Mouse (Mus musculus) adrenal gland, postnatal 25 days (tissue): ENCODE data around the gene Fam76b. TPM values are rescaled to one million over a fixed set of nuclear protein-coding genes. Genes with fewer than 3 reads are reported as not detected.
A peak's percentile ranks its signal among the peaks of the same experiment; 100 is the strongest.
"Not testable (repeated sequence)": the region's sequence is repeated elsewhere in the genome, so short reads cannot be mapped to it uniquely, and the experiment has no call there.

Experiments used
- DNase-seq: peaks from one replicate; pipeline ENCODE4 v3.0.0; 2021; ENCODE audit warnings: mixed read lengths
- long read RNA-seq: library from polyadenylated mRNA; stranded (forward); transcript quantifications from one replicate; pipeline ENCODE4 v2.0.0, GENCODE M21; 2021
- total RNA-seq: library from RNA; stranded (reverse); gene quantifications from 2 replicates; pipeline ENCODE4 v1.2.3, GENCODE M21; 2021

The Fam76b gene
- total RNA-seq = 23.3 and 26.1 TPM in 2 replicates
- long read RNA-seq, partial matches to known transcripts = 1 of 6 reads
- long read RNA-seq, other reads (novel, unspliced or antisense) = 2 of 6 reads

GRCm38 (mm10) chr9:13827406-13828086, at the start of gene Fam76b:
Gene Fam76b (plus strand): TSS chr9:13827716.
- peak; percentile 97 for DNase-seq

GRCm38 (mm10) chr9:13781985-13782384, 45.5 kb upstream of the Fam76b start:
- no peak for DNase-seq

GRCm38 (mm10) chr9:13790864-13791263, 36.7 kb upstream of the Fam76b start:
- DNase-seq = not testable (repeated sequence)

GRCm38 (mm10) chr9:13794302-13794701, 33.2 kb upstream of the Fam76b start:
- DNase-seq = no peak

GRCm38 (mm10) chr9:13794756-13795155, 32.8 kb upstream of the Fam76b start:
- DNase-seq = no peak

GRCm38 (mm10) chr9:13804480-13804879, 23.0 kb upstream of the Fam76b start:
- no peak for DNase-seq

GRCm38 (mm10) chr9:13806854-13807253, 20.7 kb upstream of the Fam76b start:
- DNase-seq = no peak

- no peak for DNase-seq
Measured at GRCm38 (mm10) chr9:13807657-13808056, 19.9 kb upstream of the Fam76b start.

GRCm38 (mm10) chr9:13809937-13810336, 17.6 kb upstream of the Fam76b start:
- no peak for DNase-seq

- DNase-seq = no peak
Measured at GRCm38 (mm10) chr9:13818369-13818768, 9.1 kb upstream of the Fam76b start.

- DNase-seq = no peak
Measured at GRCm38 (mm10) chr9:13820774-13821173, 6.7 kb upstream of the Fam76b start.

GRCm38 (mm10) chr9:13825896-13826295, 1.6 kb upstream of the Fam76b start:
- DNase-seq = no peak

- DNase-seq = peak; percentile 61
Measured at GRCm38 (mm10) chr9:13826391-13826805, 1.1 kb upstream of the Fam76b start.

- peak; percentile 85 for DNase-seq
Measured at GRCm38 (mm10) chr9:13826832-13827405, 597 bp upstream of the Fam76b start, which contains the start of gene Cep57. Gene Cep57 (minus strand): TSS chr9:13827107.

GRCm38 (mm10) chr9:13828087-13828441, 548 bp downstream of the Fam76b start:
- no peak for DNase-seq

GRCm38 (mm10) chr9:13835256-13835655, 7.7 kb downstream of the Fam76b start:
- DNase-seq = no peak

- DNase-seq = no peak
Measured at GRCm38 (mm10) chr9:13836726-13837125, 9.2 kb downstream of the Fam76b start.

GRCm38 (mm10) chr9:13847591-13847990, 20.1 kb downstream of the Fam76b start:
- no peak for DNase-seq

GRCm38 (mm10) chr9:13848481-13849480, 21.3 kb downstream of the Fam76b start:
- no peak for DNase-seq

GRCm38 (mm10) chr9:13853876-13854275, 26.4 kb downstream of the Fam76b start:
- DNase-seq = no peak

- DNase-seq = no peak
Measured at GRCm38 (mm10) chr9:13856247-13856646, 28.7 kb downstream of the Fam76b start.

GRCm38 (mm10) chr9:13856777-13857176, 29.3 kb downstream of the Fam76b start:
- DNase-seq = no peak

GRCm38 (mm10) chr9:13867646-13868045, 40.1 kb downstream of the Fam76b start:
- no peak for DNase-seq
